Mouse (Mus musculus) gastrocnemius, postnatal 14 days (tissue): ENCODE measurements around the gene 4833427G06Rik. TPM values are rescaled to one million over a fixed set of nuclear protein-coding genes. Genes with fewer than 3 reads are reported as not detected.
A peak's percentile ranks its signal among the peaks of the same experiment; 100 is the strongest.
"Not testable (repeated sequence)": the region's sequence is repeated elsewhere in the genome, so short reads cannot be mapped to it uniquely, and the experiment has no call there.

Experiments used
- DNase-seq: peaks from one replicate; pipeline ENCODE4 v3.0.0; 2021; ENCODE audit warnings: mixed read lengths
- intact Hi-C: fragments of 180-260 bp; cut with DNase I; formaldehyde crosslinking; loops from one replicate; pipeline ENCODE4 v1.15.1; 2025; ENCODE audit warnings: low total_unique reads
- long read RNA-seq, 2 experiments: library from polyadenylated mRNA; stranded (forward); transcript quantifications; one replicate each; pipeline ENCODE4 v2.0.0; 2021
- total RNA-seq, 2 experiments: library from RNA; stranded (reverse); gene quantifications; 2 replicates each; pipeline ENCODE4 v1.2.3; 2021

4833427G06Rik gene
- total RNA-seq = not detected
- long read RNA-seq, experiment 1 = 0 reads
- long read RNA-seq, experiment 2 = 0 reads

- peak; percentile 39 for DNase-seq
- intact Hi-C loops = no loop called here
Measured at GRCm38 (mm10) chr9:51101756-51102425, at the start of gene 4833427G06Rik. Gene 4833427G06Rik, minus strand, starts transcription at chr9:51102078.

- intact Hi-C loops = no loop called here
- DNase-seq = no peak
Measured at GRCm38 (mm10) chr9:51147294-51147693, 45.4 kb upstream of the 4833427G06Rik start.

GRCm38 (mm10) chr9:51146496-51146895 lies 44.6 kb upstream of the 4833427G06Rik start:
- intact Hi-C loops = no loop called here
- no peak for DNase-seq

GRCm38 (mm10) chr9:51144218-51144617 lies 42.3 kb upstream of the 4833427G06Rik start:
- intact Hi-C loops = no loop called here
- DNase-seq = no peak

GRCm38 (mm10) chr9:51143437-51143836 lies 41.6 kb upstream of the 4833427G06Rik start:
- DNase-seq = no peak
- intact Hi-C loops = no loop called here

GRCm38 (mm10) chr9:51140711-51141110 lies 38.8 kb upstream of the 4833427G06Rik start:
- DNase-seq = no peak
- intact Hi-C loops = no loop called here

GRCm38 (mm10) chr9:51139401-51139800 lies 37.5 kb upstream of the 4833427G06Rik start:
- DNase-seq, intact Hi-C loops: not testable (repeated sequence)

- DNase-seq = no peak
- intact Hi-C loops = no loop called here
Measured at GRCm38 (mm10) chr9:51138301-51138700, 36.4 kb upstream of the 4833427G06Rik start.

GRCm38 (mm10) chr9:51137836-51138235 lies 36.0 kb upstream of the 4833427G06Rik start:
- intact Hi-C loops = no loop called here
- no peak for DNase-seq

- no peak for DNase-seq
- intact Hi-C loops = no loop called here
Measured at GRCm38 (mm10) chr9:51137432-51137831, 35.6 kb upstream of the 4833427G06Rik start.

- DNase-seq = no peak
Measured at GRCm38 (mm10) chr9:51136985-51137384, 35.1 kb upstream of the 4833427G06Rik start.

GRCm38 (mm10) chr9:51114767-51115166 lies 12.9 kb upstream of the 4833427G06Rik start:
- DNase-seq = no peak
- intact Hi-C loops = no loop called here

More at GRCm38 (mm10) chr9:51136985-51137384, 35.1 kb upstream of the 4833427G06Rik start:
- intact Hi-C loops = no loop called here

GRCm38 (mm10) chr9:51105751-51106150 lies 3.9 kb upstream of the 4833427G06Rik start:
- intact Hi-C loops = no loop called here
- DNase-seq = no peak

- peak; percentile 46 for DNase-seq
- intact Hi-C loops = no loop called here
Measured at GRCm38 (mm10) chr9:51103808-51104514, 2.1 kb upstream of the 4833427G06Rik start.

- intact Hi-C loops = no loop called here
- peak; percentile 61 for DNase-seq
Measured at GRCm38 (mm10) chr9:51102963-51103807, 1.3 kb upstream of the 4833427G06Rik start.

GRCm38 (mm10) chr9:51096306-51096705 lies 5.6 kb downstream of the 4833427G06Rik start:
- DNase-seq = no peak
- intact Hi-C loops = no loop called here

GRCm38 (mm10) chr9:51093697-51094096 lies 8.2 kb downstream of the 4833427G06Rik start:
- DNase-seq = no peak
- intact Hi-C loops = no loop called here

GRCm38 (mm10) chr9:51081614-51082013 lies 20.3 kb downstream of the 4833427G06Rik start:
- DNase-seq = no peak
- intact Hi-C loops = no loop called here

- intact Hi-C loops = no loop called here
- DNase-seq = peak; percentile 87
Measured at GRCm38 (mm10) chr9:51076979-51077315, 24.9 kb downstream of the 4833427G06Rik start, which contains the start of gene Layn. Gene Layn, minus strand, starts transcription at chr9:51077094.
